Mouse (Mus musculus) gastrocnemius, postnatal 4 days (tissue): Measurements from ENCODE around the gene Bloc1s4. TPM values are rescaled to one million over a fixed set of nuclear protein-coding genes. Genes with fewer than 3 reads are reported as not detected.

Experiments
- DNase-seq, 2 experiments: peaks; one replicate each; pipeline ENCODE4 v3.0.0; 2021 to 2022; ENCODE audit warnings: low spot score in 2 of 2, mixed read lengths in 2 of 2
- total RNA-seq, 2 experiments: library from RNA; stranded (reverse); gene quantifications; 2 replicates each; pipeline ENCODE4 v1.2.3; 2021

Gene Bloc1s4
- total RNA-seq, 2 experiments from 2014 or later, result 10.9 to 11.9 TPM

DNA sequence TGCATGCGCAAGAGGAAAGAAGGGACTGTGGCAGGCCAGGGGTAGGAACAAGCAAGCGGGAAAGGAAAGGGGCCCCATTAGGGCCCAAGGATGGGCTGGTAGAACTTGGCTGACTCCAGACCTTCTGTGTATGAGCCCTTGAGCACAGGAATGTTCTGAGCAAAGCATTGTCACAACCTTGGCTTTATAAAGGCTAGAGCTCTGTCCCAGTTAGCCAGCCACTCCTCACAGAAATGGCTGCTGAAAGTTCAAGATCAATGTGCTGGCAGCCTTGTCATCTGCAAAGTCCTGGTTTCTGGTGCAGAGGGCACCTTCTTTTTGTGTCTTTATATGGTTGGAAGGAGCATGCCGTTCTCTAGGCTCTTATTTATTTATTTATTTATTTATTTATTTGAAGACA is 28.8 kb downstream of the Bloc1s4 start:
- no peak for DNase-seq

- no peak for DNase-seq
Observed at GRCm38 (mm10) chr5:36719135-36719534, 29.3 kb downstream of the Bloc1s4 start.

DNA sequence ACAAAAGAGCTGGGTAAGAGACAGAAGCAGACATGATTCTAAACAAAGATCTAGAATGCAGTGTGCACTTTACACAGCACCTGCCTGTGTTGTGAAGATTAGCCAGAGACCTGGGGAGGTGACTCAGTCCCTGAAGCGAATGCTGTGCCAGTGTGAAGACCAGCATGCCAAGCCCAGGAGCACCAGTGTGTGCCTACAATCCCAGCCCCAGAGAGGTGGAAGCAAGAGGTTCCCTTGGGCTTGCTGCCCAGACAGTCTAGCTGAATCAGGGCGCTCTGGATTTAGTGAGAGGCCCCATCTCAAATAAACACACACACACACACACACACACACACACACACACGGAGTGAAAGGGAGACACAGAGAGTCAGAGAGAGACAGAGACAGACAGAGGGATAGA is 30.6 kb downstream of the Bloc1s4 start:
- no peak for DNase-seq

DNA sequence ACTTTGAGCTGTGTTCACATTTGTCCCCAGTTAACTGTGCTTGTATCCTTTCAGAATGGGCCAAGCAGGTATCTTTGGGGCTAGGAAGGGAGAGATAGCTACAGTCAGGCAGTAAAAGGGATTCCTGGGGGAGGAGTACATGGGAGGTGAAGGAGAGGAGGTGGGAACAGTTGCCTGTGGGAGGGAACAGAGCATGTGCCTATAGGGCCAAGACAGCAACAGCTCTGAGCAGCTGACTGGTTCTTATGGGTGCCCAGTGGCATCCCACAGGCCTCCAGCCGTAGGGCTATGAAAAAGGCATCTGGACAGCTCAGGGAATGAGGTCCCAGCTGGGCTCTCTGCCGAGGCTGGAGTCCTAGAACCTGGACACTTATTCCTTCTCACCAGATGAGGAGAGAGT is 31.6 kb downstream of the Bloc1s4 start:
- DNase-seq, result no peak

DNA sequence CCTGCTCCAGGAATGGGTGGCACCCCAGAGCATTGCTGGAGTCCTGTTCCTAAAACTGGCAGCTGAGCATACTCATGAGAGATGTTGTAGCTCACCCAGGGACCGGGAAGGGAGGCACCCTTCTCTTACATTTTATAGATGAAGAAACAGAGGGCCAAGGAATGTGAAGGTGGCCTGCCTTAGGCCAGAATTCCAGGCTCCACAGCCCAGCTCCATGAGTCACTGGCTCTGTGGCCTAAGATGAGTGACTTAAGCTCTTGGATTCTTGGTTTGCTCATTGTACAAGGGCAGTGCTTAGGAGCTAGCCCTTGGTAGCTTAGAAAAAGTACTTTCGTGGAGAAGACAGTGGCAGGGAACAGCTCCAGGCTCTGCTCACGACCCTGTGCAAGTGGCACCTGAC is 33.6 kb downstream of the Bloc1s4 start:
- peak in 1 of 2 experiments; percentile 13 for DNase-seq

DNA sequence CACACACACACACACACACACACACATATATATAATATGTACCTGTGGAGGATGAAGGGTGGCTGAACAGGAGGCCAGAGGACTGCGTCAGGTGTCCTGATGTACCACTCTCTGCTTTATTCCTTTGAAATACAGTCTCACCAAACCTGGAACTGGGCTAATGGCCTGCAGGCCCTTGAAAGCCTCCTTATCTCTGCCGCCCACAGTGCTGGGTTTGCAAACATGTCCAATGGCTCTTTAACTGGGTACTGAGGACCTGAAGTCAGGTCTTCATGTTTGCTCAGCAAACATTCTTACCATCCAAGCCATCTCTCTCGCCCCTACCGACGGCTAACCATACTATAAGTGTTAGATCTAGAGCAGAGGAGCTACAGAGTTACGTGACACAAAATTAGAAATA is 34.8 kb downstream of the Bloc1s4 start:
- no peak for DNase-seq

- peak; percentile 55 to 81 for DNase-seq
Observed at GRCm38 (mm10) chr5:36712553-36713534, 35.6 kb downstream of the Bloc1s4 start.

DNA sequence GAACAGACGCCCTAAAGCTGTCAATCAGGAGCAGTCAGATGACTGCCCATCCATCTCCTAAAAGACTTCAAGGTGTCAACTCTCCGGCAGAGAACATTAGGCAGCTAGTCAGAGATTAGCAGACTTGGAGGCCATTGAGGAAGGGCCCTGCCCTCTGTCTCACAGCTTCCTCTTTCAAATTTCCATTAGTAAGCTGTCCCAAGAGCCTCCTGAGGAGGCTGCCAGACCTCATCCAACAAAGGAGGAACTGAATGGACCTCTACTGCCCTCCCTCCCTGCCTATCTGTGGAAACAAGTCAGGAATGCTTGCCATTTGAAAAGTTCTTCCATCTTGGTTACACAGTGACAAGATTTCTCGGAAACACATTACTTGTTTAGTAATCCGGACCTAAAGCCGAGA is 36.6 kb downstream of the Bloc1s4 start:
- no peak for DNase-seq

- no peak for DNase-seq
Observed at GRCm38 (mm10) chr5:36705792-36706191, 42.7 kb downstream of the Bloc1s4 start.

GRCm38 (mm10) chr5:36705390-36705789 is 43.1 kb downstream of the Bloc1s4 start:
- DNase-seq, result no peak

DNA sequence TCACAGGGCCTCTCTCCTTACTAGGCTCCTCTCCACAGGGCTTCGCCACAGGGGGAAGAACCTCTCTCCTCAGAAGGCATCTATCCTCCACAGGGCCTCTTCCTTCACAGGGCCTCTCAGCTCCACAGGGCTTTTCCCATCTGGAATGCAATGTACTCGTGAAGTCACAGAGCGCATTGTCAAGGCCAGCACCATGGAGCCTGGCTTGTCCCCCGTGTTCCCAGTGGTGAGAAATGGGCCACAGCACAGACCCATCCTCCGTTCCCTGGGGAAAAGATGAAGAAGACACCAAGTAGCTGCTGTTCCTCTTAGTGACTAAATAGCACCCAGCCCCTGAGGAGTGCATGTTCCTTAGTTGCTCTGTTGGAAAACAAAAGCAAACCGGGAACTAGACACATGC is 43.8 kb downstream of the Bloc1s4 start:
- no peak for DNase-seq

DNA sequence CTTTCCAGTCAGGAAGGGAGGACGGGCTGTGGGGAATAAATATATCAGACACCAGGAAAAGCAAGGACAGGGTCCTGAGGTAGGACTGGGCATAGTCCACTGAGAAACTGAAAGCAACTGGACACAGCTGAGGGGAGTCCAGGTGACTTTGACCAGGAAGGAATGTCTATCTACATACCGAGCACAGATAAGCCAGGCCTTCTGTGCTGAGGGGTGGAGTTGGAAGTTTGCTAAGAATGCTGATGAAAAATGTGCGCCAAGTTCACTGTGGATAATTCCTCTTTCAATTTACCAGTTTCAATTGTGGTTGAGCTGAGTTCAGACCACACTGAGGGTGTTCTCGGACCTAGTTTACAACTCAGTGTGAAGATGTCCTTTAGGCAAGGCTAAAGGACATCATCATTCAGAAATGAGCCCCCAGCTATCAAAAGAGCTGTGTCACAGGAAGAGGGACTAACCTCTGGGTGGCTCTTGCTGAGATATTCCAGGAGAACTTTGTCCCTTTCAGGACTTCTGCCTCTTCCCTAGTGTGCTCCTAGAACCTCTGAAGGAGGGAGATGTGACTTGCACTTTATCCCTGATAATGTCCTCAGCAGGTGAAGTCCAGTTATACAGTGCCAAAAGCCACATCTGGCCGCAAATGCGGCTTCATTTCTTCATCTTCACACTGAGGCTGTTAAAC is 47.4 kb downstream of the Bloc1s4 start:
- no peak for DNase-seq

DNA sequence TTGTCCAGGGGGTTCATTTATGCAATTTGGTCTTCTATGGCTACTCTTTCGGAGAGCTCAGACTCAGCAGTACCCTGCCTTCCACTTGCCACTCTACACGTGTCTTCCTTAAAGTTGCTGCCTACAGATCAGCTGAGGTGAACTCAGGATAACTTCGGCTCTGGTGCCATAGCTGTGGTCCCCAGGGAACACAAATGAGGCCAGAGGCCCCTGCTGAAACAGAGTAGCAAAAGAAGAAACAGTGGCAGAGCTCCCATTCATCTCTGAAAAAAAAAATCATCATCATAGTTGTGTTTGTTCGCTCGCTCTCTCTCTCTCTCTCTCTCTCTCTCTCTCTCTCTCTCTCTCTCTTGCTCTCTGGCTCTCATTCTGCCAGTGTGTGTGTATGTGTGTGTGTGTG is 49.8 kb downstream of the Bloc1s4 start:
- no peak for DNase-seq

DNA sequence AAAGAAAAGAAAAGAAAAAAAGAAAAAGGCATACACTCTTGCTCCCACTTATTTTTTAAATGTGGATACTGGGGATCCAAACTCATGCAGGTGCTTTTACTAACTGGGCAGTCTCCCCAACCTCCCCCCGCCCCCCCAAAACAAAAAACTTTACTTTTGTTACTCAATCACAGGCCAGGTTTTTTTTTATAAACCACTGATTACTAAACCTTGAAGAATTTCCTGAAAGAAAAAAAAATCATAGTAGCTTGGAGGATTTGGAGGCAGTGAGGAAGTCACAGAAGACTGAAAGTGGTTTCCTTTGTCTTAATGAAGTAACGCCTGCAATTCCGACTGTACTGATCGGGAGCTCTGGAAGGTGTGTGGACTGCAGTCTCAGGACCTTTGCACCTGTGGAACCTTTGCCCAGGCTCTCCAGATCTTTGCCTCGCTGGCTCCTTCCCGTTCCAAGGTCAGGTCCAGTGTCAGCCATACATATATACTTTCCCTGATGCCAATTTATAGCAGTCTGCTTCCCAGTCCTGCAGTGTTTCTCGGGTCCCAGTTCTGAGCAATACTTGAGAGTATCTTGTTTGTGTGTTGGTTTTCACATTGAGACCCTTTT is 50.3 kb downstream of the Bloc1s4 start:
- no peak for DNase-seq

Other genes starting within 250 kb of the Bloc1s4 start
- gene Tbc1d14, start 155.4 kb downstream of the Bloc1s4 start, total RNA-seq, result 10 to 100 TPM; 24.8 to 27.5 TPM
- gene D5Ertd579e, start 52.6 kb downstream of the Bloc1s4 start, total RNA-seq, result 10 to 100 TPM; 61.3 to 72.9 TPM
- gene Mrfap1, start 48.1 kb upstream of the Bloc1s4 start, total RNA-seq, result 100 to 1,000 TPM; 330 to 357 TPM
- 10 to 100 TPM; 19.6 to 20.8 TPM for gene Man2b2, start 82.0 kb upstream of the Bloc1s4 start, total RNA-seq
- gene Ppp2r2c, start 119.9 kb upstream of the Bloc1s4 start, total RNA-seq, result 1 to 10 TPM; 1.2 to 1.8 TPM
- gene Wfs1, start 240.6 kb upstream of the Bloc1s4 start, total RNA-seq, result 10 to 100 TPM; 22.2 TPM